20 mouse cellular contexts compared by ENCODE assay signal in the genomic region with DNA sequence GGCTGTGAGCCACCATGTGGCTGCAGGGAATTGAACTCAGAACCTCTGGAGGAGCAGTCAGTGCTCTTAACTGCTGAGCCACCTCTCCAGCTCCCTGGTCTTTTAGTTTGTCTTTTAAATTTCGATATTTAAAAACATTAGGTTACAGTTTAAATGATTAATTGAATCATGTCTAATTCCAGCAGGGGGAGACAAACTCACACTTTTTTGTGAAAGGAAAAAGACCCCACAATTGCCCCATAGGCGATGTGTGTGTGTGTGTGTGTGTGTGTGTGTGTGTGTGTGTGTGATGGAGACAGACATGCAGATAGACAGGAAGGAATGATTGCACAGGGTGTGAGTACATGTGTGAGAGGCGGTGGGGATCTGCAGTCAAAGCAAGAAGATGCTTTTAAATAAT. TPM values are rescaled to one million over a fixed set of nuclear protein-coding genes. Genes with fewer than 3 reads are reported as not detected.
DNase-seq lines count a peak whose midpoint lies in the region; ATAC-seq and TF ChIP-seq lines count a peak whose summit lies in the region.
"Had no signal": no experiment of that assay in that cellular context is flagged by ENCODE, and none has a peak within 500 bp of the region (broad histone marks: within the 10 kb centered on the region; RNA-seq: fewer than 3 reads in every experiment).

No protein-coding gene starts in this region.

- peaks cover 82% of the 10 kb centered on the region for H3K36me3 ChIP-seq in forebrain, embryonic 14.5 days (ENCODE audit: control insufficient read depth, insufficient read depth, low read length)
- H3K36me3 ChIP-seq in forebrain, embryonic 11.5 days (ENCODE audit: control insufficient read depth, insufficient read depth, low read length): peaks cover 17% of the 10 kb centered on the region

- no peak overlapping the region for H3K4me3 ChIP-seq in forebrain, embryonic 14.5 days (ENCODE audit: low read depth, low read length)
- H3K4me3 ChIP-seq in forebrain, embryonic 11.5 days (ENCODE audit: low read depth, low read length): no peak overlapping the region
- H3K4me3 ChIP-seq in layer of hippocampus, adult 2 months: no peak overlapping the region
- H3K4me3 ChIP-seq: midbrain, embryonic 13.5 days had no signal

- WGBS in forebrain, embryonic 14.5 days: 73% methylated on average over 3 of the region's 3 CpGs
- WGBS in forebrain, embryonic 11.5 days: 88% methylated on average over 3 of the region's 3 CpGs

- DNase-seq in forebrain, embryonic 14.5 days (ENCODE audit: low spot score): peak; percentile 73
- DNase-seq in forebrain, embryonic 11.5 days (ENCODE audit: low spot score): no peak
- DNase-seq in layer of hippocampus, adult 2 months (ENCODE audit: low spot score in 2 of 2): no peak
- no peak for DNase-seq in layer of hippocampus, postnatal 10 days (ENCODE audit: low spot score in 2 of 2)
- peak; percentile 29 for DNase-seq in 416B (ENCODE audit: low read depth)
- peak; percentile 58 for DNase-seq in NIH3T3 (ENCODE audit: low read depth)
- DNase-seq in kidney, postnatal 14 days: no peak
- DNase-seq: adrenal gland, postnatal 25 days; gastrocnemius, postnatal 25 days; thymus, adult 2 months had no signal

- peak; percentile 64 for TF ChIP-seq CTCF in layer of hippocampus, adult 2 months (conservative IDR thresholded peaks at IDR 0.05)

- no peaks in the 10 kb centered on the region for H3K9me3 ChIP-seq in forebrain, embryonic 14.5 days (replicated peaks; ENCODE audit: control insufficient read depth, low read length)
- no peaks in the 10 kb centered on the region for H3K9me3 ChIP-seq in forebrain, embryonic 11.5 days (ENCODE audit: control insufficient read depth, low read length)
- H3K9me3 ChIP-seq: midbrain, embryonic 13.5 days had no signal

- no peaks in the 10 kb centered on the region for H3K4me1 ChIP-seq in forebrain, embryonic 14.5 days (ENCODE audit: control insufficient read depth, insufficient read depth, low read length)
- H3K4me1 ChIP-seq in forebrain, embryonic 11.5 days (replicated peaks; ENCODE audit: control insufficient read depth, insufficient read depth, low read length): no peaks in the 10 kb centered on the region

- no peak overlapping the region for H3K9ac ChIP-seq in forebrain, embryonic 14.5 days (ENCODE audit: low read length)
- H3K9ac ChIP-seq in forebrain, embryonic 11.5 days (ENCODE audit: low read length): no peak overlapping the region
- H3K9ac ChIP-seq: midbrain, embryonic 13.5 days had no signal

- H3K27ac ChIP-seq in forebrain, embryonic 14.5 days (ENCODE audit: low read depth, low read length): no peak overlapping the region
- no peak overlapping the region for H3K27ac ChIP-seq in forebrain, embryonic 11.5 days (ENCODE audit: low read depth, low read length)
- H3K27ac ChIP-seq in layer of hippocampus, adult 2 months: no peak overlapping the region
- H3K27ac ChIP-seq: midbrain, embryonic 13.5 days had no signal

- no peaks in the 10 kb centered on the region for H3K27me3 ChIP-seq in forebrain, embryonic 14.5 days (replicated peaks; ENCODE audit: control insufficient read depth, insufficient read depth, low read length)
- H3K27me3 ChIP-seq in forebrain, embryonic 11.5 days (ENCODE audit: control insufficient read depth, insufficient read depth, low read length): no peaks in the 10 kb centered on the region
- H3K27me3 ChIP-seq: midbrain, embryonic 13.5 days had no signal

- no peak overlapping the region for H3K4me2 ChIP-seq in forebrain, embryonic 14.5 days (ENCODE audit: low read length)
- H3K4me2 ChIP-seq in forebrain, embryonic 11.5 days (ENCODE audit: low read depth, low read length, severe bottlenecking): no peak overlapping the region
- H3K4me2 ChIP-seq: heart, embryonic 11.5 days; liver, embryonic 11.5 days; midbrain, embryonic 13.5 days had no signal

- no peak for ATAC-seq in forebrain, embryonic 14.5 days
- ATAC-seq in forebrain, embryonic 11.5 days (replicated peaks; ENCODE audit: low FRiP score): no peak
- ATAC-seq in megakaryocyte-erythroid progenitor cell, adult 5-6 weeks (replicated peaks; ENCODE audit: low FRiP score, low TSS enrichment, poor library complexity, severe bottlenecking): no peak
- ATAC-seq: activated CD4-positive, CD25-positive, alpha-beta regulatory T cell, adult 4 months; CD4-positive, CD25-positive, alpha-beta regulatory T cell, adult 4 months; intestine, embryonic 16.5 days; midbrain, embryonic 13.5 days had no signal

RNA-seq across cellular contexts. Expression of gene Qrfp, which starts 22.2 kb away (rescaled TPM):
- 0.11 and 0.19 TPM in 2 replicates for polyA plus RNA-seq in forebrain, embryonic 14.5 days (2014; fragmentation: Nextera tagmentation; extraction: Ambion mirVana)
- 0.16 and 0.24 TPM in 2 replicates for polyA plus RNA-seq in forebrain, embryonic 11.5 days (2014; fragmentation: Nextera tagmentation; extraction: Ambion mirVana)
- not detected for total RNA-seq in layer of hippocampus, adult 2 months (2021)
- not detected for total RNA-seq in layer of hippocampus, postnatal 10 days (2021)
- total RNA-seq in megakaryocyte-erythroid progenitor cell, adult 5-6 weeks (2014; fragmentation: Nextera tagmentation): not detected in 2 replicates
- total RNA-seq in megakaryocyte-erythroid progenitor cell, adult 5-6 weeks (2017): 0.11 TPM in 1 of 2 replicates, not detected in the other
- total RNA-seq: adrenal gland, postnatal 25 days; gastrocnemius, postnatal 25 days; hematopoietic stem cell, adult 5-6 weeks; layer of hippocampus, postnatal 14 days; left cerebral cortex, postnatal 25 days had no signal
- polyA plus RNA-seq: heart, embryonic 11.5 days; intestine, embryonic 16.5 days; liver, embryonic 11.5 days had no signal

RNA-seq across cellular contexts. Expression of gene Fibcd1, which starts 57.6 kb away (rescaled TPM):
- 3.0 and 3.3 TPM in 2 replicates for polyA plus RNA-seq in forebrain, embryonic 14.5 days (2014; fragmentation: Nextera tagmentation; extraction: Ambion mirVana)
- 0.24 and 0.39 TPM in 2 replicates for polyA plus RNA-seq in forebrain, embryonic 11.5 days (2014; fragmentation: Nextera tagmentation; extraction: Ambion mirVana)
- total RNA-seq in layer of hippocampus, adult 2 months (2021): 100 to 1,000 TPM; 108 to 110 TPM
- total RNA-seq in layer of hippocampus, postnatal 10 days (2021): 10 to 100 TPM; 85.7 to 96.1 TPM
- total RNA-seq in megakaryocyte-erythroid progenitor cell, adult 5-6 weeks (2014; fragmentation: Nextera tagmentation): not detected in 2 replicates
- not detected in 2 replicates for total RNA-seq in megakaryocyte-erythroid progenitor cell, adult 5-6 weeks (2017)
- total RNA-seq: gastrocnemius, postnatal 25 days; hematopoietic stem cell, adult 5-6 weeks had no signal
- polyA plus RNA-seq: activated CD4-positive, CD25-positive, alpha-beta regulatory T cell, adult 4 months; heart, embryonic 11.5 days had no signal

Comparison
In these comparisons a context has a peak if more than half of its experiments do, and no peak if none do; other contexts are left out.
1. DNase-seq: peak in forebrain, embryonic 14.5 days (single experiment), 416B (single experiment) and NIH3T3 (single experiment); none in forebrain, embryonic 11.5 days (single experiment), layer of hippocampus, adult 2 months (0 of 2), layer of hippocampus, postnatal 10 days (0 of 2) and kidney, postnatal 14 days (single experiment).
2. RNA of gene Fibcd1, which starts 57.6 kb away (total RNA-seq): 108 to 110 TPM in layer of hippocampus, adult 2 months and 85.7 to 96.1 TPM in layer of hippocampus, postnatal 10 days; not detected in megakaryocyte-erythroid progenitor cell, adult 5-6 weeks; every median in the first group is over 10 times any median in the second.